Mouse (Mus musculus) adrenal gland, postnatal 14 days (tissue): Measurements from ENCODE around the gene Zfp709. TPM values are rescaled to one million over a fixed set of nuclear protein-coding genes. Genes with fewer than 3 reads are reported as not detected.
"Not testable (repeated sequence)": the region's sequence is repeated elsewhere in the genome, so short reads cannot be mapped to it uniquely, and the experiment has no call there.

Experiments used
- DNase-seq: peaks from one replicate; pipeline ENCODE4 v3.0.0; 2021; ENCODE audit warnings: mixed read lengths
- total RNA-seq: library from RNA; stranded (reverse); gene quantifications from 2 replicates; pipeline ENCODE4 v1.2.3, GENCODE M21; 2021

Zfp709 gene
- total RNA-seq, 1 experiment from 2014 or later: 8.2 TPM

DNA sequence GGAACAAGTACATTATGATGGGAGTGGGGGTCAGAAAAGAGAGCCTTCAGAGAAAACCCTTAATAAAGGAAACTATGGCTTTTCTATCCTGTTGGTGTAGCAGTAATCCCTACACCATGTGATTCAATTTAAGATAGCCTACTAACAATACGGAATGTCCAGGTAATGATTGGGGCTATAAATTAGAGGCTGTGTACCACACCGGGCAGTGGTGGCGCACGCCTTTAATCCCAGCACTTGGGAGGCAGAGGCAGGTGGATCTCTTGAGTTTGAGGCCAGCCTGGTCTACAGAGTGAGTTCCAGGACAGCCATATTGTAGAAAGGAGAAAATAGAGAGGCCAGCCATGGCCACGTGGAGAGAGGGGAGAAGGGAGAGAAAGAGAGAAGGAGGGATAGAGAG lies 44.0 kb downstream of the Zfp709 start:
- DNase-seq: no peak

DNA sequence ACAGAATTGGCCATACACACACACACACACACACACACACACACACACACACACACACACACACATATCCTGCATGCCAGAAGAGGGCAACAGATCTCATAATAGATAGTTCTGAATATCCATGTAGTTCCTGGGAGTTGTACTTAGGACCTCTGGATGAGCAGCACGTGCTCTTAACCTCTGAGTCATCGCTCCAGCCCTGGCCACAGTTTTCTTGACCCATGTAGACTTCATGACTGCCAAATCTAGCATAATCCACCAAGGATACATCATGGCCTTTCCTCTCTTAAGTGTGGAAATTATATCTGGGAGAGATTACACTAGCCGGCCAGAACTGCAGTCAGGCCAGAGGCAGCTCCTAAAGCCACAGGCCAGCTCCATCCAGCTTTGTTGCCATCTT lies 44.7 kb downstream of the Zfp709 start:
- peak; percentile 34 for DNase-seq

GRCm38 (mm10) chr8:71927779-71928178 lies 46.0 kb downstream of the Zfp709 start:
- DNase-seq: no peak

DNA sequence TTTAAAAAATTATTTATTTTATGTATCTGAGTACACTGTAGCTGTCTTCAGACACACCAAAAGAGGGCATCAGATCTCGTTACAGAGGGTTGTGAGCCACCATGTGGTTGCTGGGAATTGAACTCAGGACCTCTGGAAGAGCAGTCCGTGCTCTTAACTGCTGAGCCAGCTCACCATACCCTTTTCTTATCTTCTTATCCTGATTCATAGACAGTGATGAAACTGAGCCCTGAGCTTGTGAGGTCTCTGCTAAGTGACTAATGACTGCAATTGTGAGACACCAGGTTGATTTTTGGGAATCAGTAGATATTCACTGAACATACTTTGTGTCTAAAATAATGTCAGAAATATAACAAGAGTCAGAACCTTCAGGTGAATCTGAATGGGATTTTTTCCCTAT lies 56.2 kb downstream of the Zfp709 start:
- not testable (repeated sequence) for DNase-seq

DNA sequence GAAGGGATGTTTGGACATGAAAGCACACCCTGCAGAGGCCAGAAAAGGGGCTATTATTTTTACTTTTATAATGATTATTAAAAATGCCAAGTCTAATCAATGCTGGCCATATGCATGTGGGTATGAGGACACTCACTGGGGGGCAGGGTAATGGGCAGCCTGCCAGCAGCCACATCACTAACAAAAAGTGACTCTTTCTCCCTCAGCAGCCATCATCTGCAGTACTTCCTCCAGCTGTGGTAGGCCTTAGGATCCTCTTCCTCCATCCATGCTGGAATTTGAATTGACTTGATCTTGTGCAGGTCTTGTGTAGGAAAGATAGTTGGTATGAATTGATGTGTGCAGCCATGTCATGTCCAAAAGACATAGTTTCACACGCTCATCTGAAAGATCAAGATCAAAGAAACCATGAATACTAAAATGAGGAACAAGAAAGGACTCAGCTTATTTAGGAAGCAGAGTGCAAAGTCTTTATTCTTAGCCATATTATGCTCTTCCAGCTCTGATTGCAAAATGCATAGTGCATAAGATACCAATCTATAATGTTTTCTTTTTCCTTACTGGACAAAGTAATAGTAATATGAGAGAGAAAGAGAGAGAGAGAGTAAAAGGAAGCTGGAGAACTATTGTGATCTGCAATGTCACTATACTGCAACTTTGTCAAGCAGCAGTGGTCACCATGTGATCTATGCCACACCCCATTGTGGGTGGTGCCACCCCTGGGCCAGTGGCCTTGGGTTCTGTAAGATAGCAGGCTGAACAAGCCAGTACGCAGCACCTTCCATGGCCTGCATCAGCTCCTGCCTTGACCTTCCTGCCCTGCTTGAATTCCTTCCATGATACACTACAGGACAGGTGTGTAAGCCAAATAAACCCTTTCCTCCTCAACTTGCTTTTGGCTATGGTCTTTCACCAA lies 58.7 kb downstream of the Zfp709 start:
- DNase-seq: peak; percentile 23

- no peak for DNase-seq
Measured at GRCm38 (mm10) chr8:71941776-71942175, 60.0 kb downstream of the Zfp709 start.

Other genes with a start within 250 kb of the Zfp709 start
- gene Unc13a, start 210.3 kb upstream of the Zfp709 start, total RNA-seq: 7.2 and 7.7 TPM in 2 replicates
- gene Jak3, start 205.7 kb upstream of the Zfp709 start, total RNA-seq: 17.4 and 21.4 TPM in 2 replicates
- gene Insl3, start 192.8 kb upstream of the Zfp709 start, total RNA-seq: 8.0 and 9.8 TPM in 2 replicates
- gene B3gnt3, start 180.2 kb upstream of the Zfp709 start, total RNA-seq: 5.4 and 7.4 TPM in 2 replicates
- gene Fcho1, start 156.3 kb upstream of the Zfp709 start, total RNA-seq: 5.4 and 13.9 TPM in 2 replicates
- gene Zfp882, start 26.6 kb downstream of the Zfp709 start, total RNA-seq: 5.4 and 7.8 TPM in 2 replicates
- 30.8 and 31.4 TPM in 2 replicates for gene Zfp617, start 26.6 kb downstream of the Zfp709 start, total RNA-seq
- 22.9 and 24.3 TPM in 2 replicates for gene Zfp961, start 69.0 kb downstream of the Zfp709 start, total RNA-seq
- 1.1 and 4.0 TPM in 2 replicates for gene Cyp4f18, start 127.6 kb downstream of the Zfp709 start, total RNA-seq
- not detected in 2 replicates for gene Olfr372, start 159.2 kb downstream of the Zfp709 start, total RNA-seq
- not detected in 2 replicates for gene Olfr373, start 201.2 kb downstream of the Zfp709 start, total RNA-seq
- not detected in 2 replicates for gene Olfr374, start 225.0 kb downstream of the Zfp709 start, total RNA-seq